Mouse (Mus musculus): Measurements from ENCODE around the gene C1qc.

DNA sequence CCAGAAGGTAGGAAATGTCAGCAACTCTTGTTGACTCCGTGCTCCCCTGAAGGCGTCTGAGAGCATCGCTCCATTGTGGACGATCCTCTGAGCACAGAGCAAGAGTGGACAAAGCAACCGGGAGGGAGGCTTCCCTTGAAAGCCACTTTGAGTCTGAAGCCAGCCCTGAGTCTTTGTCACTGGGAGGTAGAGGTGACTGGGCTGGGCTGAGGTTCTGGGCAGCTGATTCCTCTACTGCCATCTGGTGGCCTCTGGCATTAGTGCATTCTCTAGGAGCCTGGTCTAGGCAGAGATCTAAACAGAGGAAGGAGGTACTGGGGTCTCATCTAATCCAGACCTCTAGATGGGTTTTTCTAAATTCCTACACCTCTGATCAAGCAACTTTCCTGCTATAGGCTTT lies 51.8 kb downstream of the C1qc start:
- peak; percentile 53 for TF ChIP-seq CTCF (IDR thresholded peaks at IDR 0.05; ENCODE audit: control insufficient read depth, insufficient read depth, insufficient read length)
- no peak for TF ChIP-seq USF1 (IDR thresholded peaks at IDR 0.05; ENCODE audit: low read depth)
- no peak for TF ChIP-seq MYOD1 (IDR thresholded peaks at IDR 0.05; ENCODE audit: control insufficient read depth, insufficient read length, low read depth)
- no peak for TF ChIP-seq MAX (IDR thresholded peaks at IDR 0.05)
- no peak for TF ChIP-seq MYOG (IDR thresholded peaks at IDR 0.05; ENCODE audit: control insufficient read depth, extremely low read depth, insufficient read length)
- TF ChIP-seq CEBPB (IDR thresholded peaks at IDR 0.05; ENCODE audit: low read depth) = no peak

Data from C2C12 (cell line).